Mouse (Mus musculus) heart, embryonic 14.5 days (tissue): ENCODE data around the gene Hoxa2. TPM values are rescaled to one million over a fixed set of nuclear protein-coding genes. Genes with fewer than 3 reads are reported as not detected.

ENCODE experiments used
- ATAC-seq: fragments of 200-750 bp; cut with Nextera tagmentation; 2 replicates; pipeline ENCODE4 v1.8.0; 2017; ENCODE audit warnings: low read depth, moderate TSS enrichment; ENCODE audit not compliant: insufficient number of reproducible peaks, insufficient read depth, low FRiP score
- H3K27ac ChIP-seq, 2 experiments: fragments of 200-500 bp in 1 of 2; fragments of 300-500 bp in 1 of 2; sonication (generic) in 1 of 2; replicated peaks in 1 of 2; 2 replicates each; pipeline ENCODE4 v1.5.1; 2012 to 2014; ENCODE audit warnings: low read depth in 2 of 2, low read length in 2 of 2, control low read depth in 1 of 2, mild to moderate bottlenecking in 1 of 2, mixed read lengths in 1 of 2; ENCODE audit not compliant: control insufficient read depth in 1 of 2, insufficient read depth in 1 of 2
- H3K27me3 ChIP-seq: fragments of 300-500 bp; sonication (generic); 2 replicates; pipeline ENCODE4 v1.6.1; 2014; ENCODE audit warnings: mild to moderate bottlenecking, low read length, control low read depth; ENCODE audit not compliant: control insufficient read depth, insufficient read depth
- H3K36me3 ChIP-seq: fragments of 300-500 bp; sonication (generic); 2 replicates; pipeline ENCODE4 v1.6.1; 2014; ENCODE audit warnings: mild to moderate bottlenecking, control low read depth, low read length, mixed read lengths; ENCODE audit not compliant: control insufficient read depth, insufficient read depth
- H3K4me1 ChIP-seq, 2 experiments: fragments of 200-500 bp in 1 of 2; fragments of 300-500 bp in 1 of 2; sonication (generic) in 1 of 2; 2 replicates each; pipeline ENCODE4 v1.6.1; 2012 to 2014; ENCODE audit warnings: low read length in 2 of 2, control low read depth in 1 of 2, mixed read lengths in 1 of 2; ENCODE audit not compliant: control insufficient read depth in 2 of 2, insufficient read depth in 2 of 2
- H3K4me2 ChIP-seq: fragments of 300-500 bp; sonication (generic); 2 replicates; pipeline ENCODE4 v1.6.1; 2014; ENCODE audit warnings: mild to moderate bottlenecking, low read length
- H3K4me3 ChIP-seq, 2 experiments: fragments of 200-500 bp in 1 of 2; fragments of 300-500 bp in 1 of 2; sonication (generic) in 1 of 2; 2 replicates each; pipeline ENCODE4 v1.5.1; 2012 to 2014; ENCODE audit warnings: low read length in 2 of 2, mild to moderate bottlenecking in 2 of 2, control low read depth in 1 of 2, low read depth in 1 of 2, moderate library complexity in 1 of 2; ENCODE audit not compliant: control insufficient read depth in 1 of 2, insufficient read depth in 1 of 2
- H3K9ac ChIP-seq: fragments of 300-500 bp; sonication (generic); 2 replicates; pipeline ENCODE4 v1.6.1; 2014; ENCODE audit warnings: mild to moderate bottlenecking, low read length
- H3K9me3 ChIP-seq: fragments of 300-500 bp; sonication (generic); 2 replicates; pipeline ENCODE4 v1.6.1; 2016; ENCODE audit warnings: low read length, control low read depth; ENCODE audit not compliant: control insufficient read depth
- WGBS: fragments of 180-500 bp; shearing (Covaris S2); extraction: QIAGEN DNeasy Blood & Tissue Kit; methylation state at CpG from one replicate; pipeline ENCODE4 v1.1.7; 2014; 5-methylcytosine and 5-hydroxymethylcytosine counted together
- polyA plus RNA-seq: library from polyadenylated mRNA; unstranded; fragments of >200 nt; fragmentation: Nextera tagmentation; extraction: Ambion mirVana; gene quantifications from 2 replicates; pipeline ENCODE4 v1.2.1, GENCODE M21; 2014

Hoxa2 gene
- polyA plus RNA-seq, 1 experiment from 2014 or later = 0.66 TPM

DNA sequence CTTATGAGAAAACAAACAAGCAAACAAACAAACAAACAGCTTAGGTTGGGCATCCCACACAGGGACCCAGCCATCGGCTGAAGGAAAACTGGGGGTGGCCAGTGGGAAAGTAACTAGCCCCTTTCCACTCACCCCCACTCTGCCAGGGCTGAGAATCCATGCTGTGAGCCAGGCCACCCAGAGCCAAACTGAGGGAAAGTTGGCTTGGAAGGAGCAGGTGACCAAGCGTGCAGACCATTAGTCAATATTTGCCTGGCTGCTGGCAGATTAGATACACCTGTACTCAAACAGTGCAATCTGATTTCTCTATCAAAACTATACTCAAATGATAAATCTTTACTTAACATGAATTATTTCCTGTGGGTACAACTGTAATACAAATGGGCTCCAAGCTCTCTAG lies 17.4 kb upstream of the Hoxa2 start:
- no peak overlapping the region for H3K27ac ChIP-seq

DNA sequence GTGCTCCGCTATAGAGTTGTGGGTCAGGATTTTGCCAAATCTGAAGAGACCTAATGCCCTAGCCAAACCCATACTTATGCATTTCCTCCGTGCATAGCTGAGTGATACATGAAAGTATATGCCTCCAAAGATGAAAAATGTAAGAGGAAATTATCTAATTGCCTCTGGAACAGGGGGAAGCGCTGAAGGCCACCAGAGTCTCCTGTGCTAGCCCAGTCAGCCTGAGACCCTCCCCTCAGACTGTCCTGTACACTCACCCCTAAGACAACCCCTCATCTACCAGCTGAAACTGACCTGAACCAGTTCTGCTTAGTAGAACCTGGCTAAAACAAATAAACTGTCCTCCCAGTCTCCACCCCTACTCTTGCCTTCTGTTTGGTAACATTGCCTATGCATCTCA lies 16.1 kb upstream of the Hoxa2 start:
- Histone ChIP-seq H3K36me3 (no peaks in the 10 kb centered on the region), H3K4me3 (no peak overlapping the region), H3K4me2 (no peak overlapping the region), H3K27ac (no peak overlapping the region), H3K9ac (no peak overlapping the region), H3K4me1 (no peaks in the 10 kb centered on the region), H3K27me3 (peaks cover 100% of the 10 kb centered on the region), H3K9me3 (no peaks in the 10 kb centered on the region)
- 13% methylated on average over 3 of the region's 3 CpGs for WGBS
- no peak for ATAC-seq

More for the DNA sequence above, 17.4 kb upstream of the Hoxa2 start:
- 30% methylated on average over 2 of the region's 2 CpGs for WGBS
- peaks cover 100% of the 10 kb centered on the region for H3K27me3 ChIP-seq
- no peaks in the 10 kb centered on the region for H3K4me1 ChIP-seq
- H3K4me2 ChIP-seq = no peak overlapping the region
- no peak overlapping the region for H3K4me3 ChIP-seq
- H3K9me3 ChIP-seq = no peaks in the 10 kb centered on the region
- no peak for ATAC-seq
- H3K36me3 ChIP-seq = no peaks in the 10 kb centered on the region
- H3K9ac ChIP-seq = no peak overlapping the region

DNA sequence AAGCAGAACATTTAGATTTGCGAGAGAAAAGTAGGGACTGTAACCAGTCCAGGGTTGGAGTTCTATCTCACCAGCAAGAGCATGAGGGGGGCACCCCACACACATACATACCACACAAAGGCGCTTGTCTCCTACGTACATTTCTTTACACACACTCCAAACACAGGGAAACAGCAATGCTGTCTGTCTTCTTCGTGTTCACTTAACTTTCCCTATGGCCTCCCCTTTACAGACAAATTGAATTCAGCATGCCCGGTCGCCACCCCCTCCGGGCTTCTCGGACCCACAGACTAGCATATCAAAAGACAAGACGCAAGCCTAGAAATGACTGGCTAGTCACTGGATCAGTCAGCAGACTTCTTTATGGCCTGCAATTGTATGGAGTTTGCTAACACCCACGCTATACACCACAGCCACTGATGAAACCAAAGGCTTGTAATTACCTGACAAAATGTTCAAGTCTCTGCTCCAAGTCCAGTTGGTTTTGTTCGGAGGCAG lies 15.6 kb upstream of the Hoxa2 start:
- Histone ChIP-seq H3K9ac (no peak overlapping the region), H3K4me2 (no peak overlapping the region), H3K4me1 (no peaks in the 10 kb centered on the region; a peak in 1 of 4 replicates), H3K4me3 (no peak overlapping the region), H3K27ac (no peak overlapping the region), H3K9me3 (no peaks in the 10 kb centered on the region), H3K27me3 (peaks cover 99% of the 10 kb centered on the region), H3K36me3 (no peaks in the 10 kb centered on the region)
- 8% methylated on average over 11 of the region's 11 CpGs for WGBS
- no peak for ATAC-seq

DNA sequence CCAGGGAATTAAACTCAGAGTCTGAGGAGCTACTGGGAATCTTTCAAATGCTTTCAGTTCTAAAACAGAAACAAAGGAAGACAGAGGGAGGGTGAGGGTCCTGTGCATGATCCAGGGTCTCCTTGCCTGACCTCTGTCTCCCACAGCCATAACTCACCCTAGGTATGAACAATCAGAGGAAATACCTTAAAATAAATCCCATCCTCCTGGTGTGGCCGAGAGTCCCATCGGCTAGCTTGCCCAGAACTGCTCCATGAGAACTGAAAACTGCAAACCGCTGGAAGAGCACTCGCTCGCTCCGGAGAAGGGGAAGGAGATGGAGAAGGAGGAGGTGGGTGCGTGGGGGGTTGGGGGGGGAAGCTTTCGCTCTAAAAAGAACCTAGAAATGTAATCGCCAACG lies 15.1 kb upstream of the Hoxa2 start:
- no peaks in the 10 kb centered on the region for H3K9me3 ChIP-seq
- peaks cover 99% of the 10 kb centered on the region for H3K27me3 ChIP-seq
- H3K4me2 ChIP-seq = peak overlapping the region; percentile 24; the same call in 1 of the 2 replicates
- no peaks in the 10 kb centered on the region; a peak in 1 of 4 replicates for H3K4me1 ChIP-seq
- H3K9ac ChIP-seq = no peak overlapping the region; the same call in 1 of the 2 replicates
- ATAC-seq = no peak
- peak overlapping the region in 1 of 2 experiments; percentile 6; a peak in 1 of 4 replicates for H3K4me3 ChIP-seq
- no peaks in the 10 kb centered on the region for H3K36me3 ChIP-seq
- 3% methylated on average over 10 of the region's 10 CpGs for WGBS
- no peak overlapping the region for H3K27ac ChIP-seq

DNA sequence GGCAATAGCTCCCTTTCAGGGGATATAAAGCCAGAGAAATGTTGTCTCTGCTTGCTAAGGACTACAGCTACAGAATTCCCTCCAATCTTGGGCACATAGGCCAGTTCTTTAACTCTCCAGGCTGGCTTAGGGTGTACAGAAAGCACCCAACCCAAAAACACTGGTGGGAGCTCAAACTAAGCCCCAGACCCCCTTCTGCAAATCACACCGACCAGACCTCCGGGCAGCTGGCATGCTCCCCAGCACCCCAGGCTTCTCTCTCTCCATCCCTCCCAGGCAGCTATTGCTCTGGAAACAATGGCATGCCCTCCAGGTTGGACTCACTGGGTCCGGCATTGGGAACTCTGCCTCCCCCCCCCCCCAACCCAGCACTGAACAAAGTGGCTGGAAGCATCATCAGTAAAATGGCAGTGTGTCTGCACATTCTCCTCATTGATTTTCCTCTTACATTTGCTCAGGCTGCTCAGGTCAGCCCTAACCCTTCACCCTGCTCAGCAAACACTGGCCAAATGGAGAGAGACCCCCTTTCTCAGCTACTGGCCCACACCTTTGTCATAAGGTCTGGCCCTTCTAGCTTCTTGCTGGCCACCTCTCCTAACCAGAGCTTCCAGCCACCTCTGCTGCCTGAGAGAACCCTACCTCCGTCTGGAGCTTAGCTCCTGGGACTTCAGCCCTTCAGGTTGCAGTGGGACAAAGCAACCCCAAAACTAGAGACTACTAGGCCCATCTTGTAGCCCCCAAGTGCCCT lies 14.5 kb upstream of the Hoxa2 start:
- Histone ChIP-seq H3K9me3 (no peaks in the 10 kb centered on the region), H3K9ac (no peak overlapping the region; the same call in 1 of the 2 replicates), H3K27ac (no peak overlapping the region), H3K36me3 (no peaks in the 10 kb centered on the region), H3K4me2 (peak overlapping the region; percentile 24; the same call in 1 of the 2 replicates), H3K4me1 (no peaks in the 10 kb centered on the region; a peak in 1 of 4 replicates), H3K27me3 (peaks cover 98% of the 10 kb centered on the region), H3K4me3 (peak overlapping the region in 1 of 2 experiments; percentile 6; a peak in 1 of 4 replicates)
- 5% methylated on average over 4 of the region's 4 CpGs for WGBS
- ATAC-seq = no peak

DNA sequence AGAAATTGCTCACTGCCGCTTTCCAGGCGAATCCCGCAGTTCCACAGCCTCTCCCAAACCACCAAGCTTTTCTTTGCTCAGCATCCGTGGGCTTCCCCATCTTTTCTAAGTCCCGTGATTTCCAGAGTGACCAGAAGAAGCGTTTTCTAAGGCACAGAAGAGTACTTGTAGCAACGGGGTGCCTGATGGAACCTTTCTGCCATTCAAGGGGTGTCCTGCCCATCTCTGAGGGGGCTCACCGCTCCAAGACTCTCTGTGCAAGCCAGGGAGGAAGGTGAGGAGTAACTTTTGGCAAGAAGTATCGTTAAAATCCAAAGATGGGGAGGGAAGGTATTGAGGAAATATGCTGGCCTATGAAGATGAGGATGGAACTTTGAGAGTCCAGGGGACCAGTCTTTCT lies 13.2 kb upstream of the Hoxa2 start:
- Histone ChIP-seq H3K9me3 (no peaks in the 10 kb centered on the region), H3K4me1 (no peaks in the 10 kb centered on the region; a peak in 1 of 4 replicates), H3K36me3 (no peaks in the 10 kb centered on the region), H3K4me2 (peak overlapping the region; percentile 38; the same call in 1 of the 2 replicates), H3K9ac (peak overlapping the region; percentile 49; the same call in 1 of the 2 replicates), H3K27ac (no peak overlapping the region), H3K4me3 (0 out of 4 replicates have a peak overlapping the region, but pooled peaks of 1 of the 2 experiments have one; percentile 18), H3K27me3 (peaks cover 98% of the 10 kb centered on the region)
- ATAC-seq = no peak
- WGBS = 4% methylated on average over 9 of the region's 9 CpGs

DNA sequence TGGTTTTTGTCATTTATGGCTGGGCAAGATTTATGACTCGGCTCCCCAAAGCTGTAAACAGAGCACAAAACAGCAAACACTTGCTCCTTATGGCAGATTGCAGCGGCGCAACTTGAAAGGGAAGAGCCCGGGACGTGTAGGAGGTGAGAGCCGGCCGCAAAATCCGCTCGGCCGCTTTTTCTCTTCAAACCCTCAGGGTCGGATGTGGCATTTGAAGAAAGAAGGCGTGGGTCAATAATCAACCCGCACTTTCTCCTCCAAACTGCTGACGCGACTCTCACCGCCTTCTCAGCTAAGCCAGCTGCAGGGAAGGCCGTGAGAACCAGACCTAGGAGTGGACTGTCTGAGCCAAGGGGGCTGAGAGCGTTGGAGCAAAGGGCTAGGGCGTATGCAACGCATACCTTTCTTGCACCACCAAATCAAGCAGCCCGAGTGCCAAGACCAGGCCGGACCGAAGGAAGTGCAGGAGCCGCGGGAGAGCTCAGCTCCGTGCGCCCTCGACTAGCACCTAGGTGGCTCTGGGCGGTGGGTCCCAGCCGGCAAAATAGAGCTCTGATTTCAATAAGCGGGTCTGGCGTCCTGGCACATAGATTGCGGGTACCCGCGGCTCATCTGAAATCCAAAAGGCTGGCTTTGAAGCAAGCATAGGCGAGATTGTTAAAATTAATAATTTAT lies 12.6 kb upstream of the Hoxa2 start, which contains the start of gene 5730596B20Rik:
5730596B20Rik (plus strand) TSS at position 438 of the 675 bp plus-strand sequence.
- peaks cover 98% of the 10 kb centered on the region for H3K27me3 ChIP-seq
- peak within 1 kb of the TSS; percentile 38 for H3K4me2 ChIP-seq
- no peak for ATAC-seq
- peak within 1 kb of the TSS; percentile 49; the same call in 1 of the 2 replicates for H3K9ac ChIP-seq
- H3K4me3 ChIP-seq = peak within 1 kb of the TSS; percentile 19 to 36
- no peaks in the 10 kb centered on the region for H3K36me3 ChIP-seq
- peak within 1 kb of the TSS; percentile 19 to 31; a peak in 1 of 4 replicates for H3K27ac ChIP-seq
- H3K9me3 ChIP-seq = no peaks in the 10 kb centered on the region
- H3K4me1 ChIP-seq = peaks cover 0 to 3% of the 10 kb centered on the region in 2 experiments; a peak in 2 of 4 replicates
- 1% methylated on average over 36 of the region's 36 CpGs for WGBS
